Mouse (Mus musculus) urinary bladder, postnatal 14 days (tissue): Measurements from ENCODE around the gene Mylip.

Experiments used
- DNase-seq: peaks from one replicate; pipeline ENCODE4 v3.0.0; 2021; ENCODE audit warnings: low spot score

The Mylip gene

GRCm38 (mm10) chr13:45429239-45429638 lies 39.7 kb downstream of the Mylip start:
- no peak for DNase-seq

- DNase-seq: no peak
These were observed 47.6 kb downstream of the Mylip start for GRCm38 (mm10) chr13:45437134-45437533.

- DNase-seq: no peak
These were observed 49.3 kb downstream of the Mylip start for GRCm38 (mm10) chr13:45438853-45439252.

DNA sequence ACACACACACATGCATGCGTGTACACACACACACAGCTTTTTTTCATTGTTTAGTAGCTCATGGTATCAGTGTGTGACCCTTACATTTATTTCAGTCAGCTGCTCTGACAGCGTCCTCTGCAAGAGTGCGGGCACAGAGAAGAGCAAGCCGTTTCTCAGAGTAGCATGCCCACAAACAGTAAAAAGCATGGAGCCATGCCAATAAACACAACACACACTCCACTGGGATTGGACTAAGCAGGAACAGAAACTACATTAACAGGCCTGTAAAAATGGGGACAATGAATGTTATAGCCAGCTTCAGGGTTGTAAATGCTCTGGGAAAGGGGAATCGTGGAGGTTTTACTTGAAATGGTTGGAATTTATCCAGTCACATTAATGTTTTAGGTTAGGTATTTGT lies 50.7 kb downstream of the Mylip start:
- no peak for DNase-seq

DNA sequence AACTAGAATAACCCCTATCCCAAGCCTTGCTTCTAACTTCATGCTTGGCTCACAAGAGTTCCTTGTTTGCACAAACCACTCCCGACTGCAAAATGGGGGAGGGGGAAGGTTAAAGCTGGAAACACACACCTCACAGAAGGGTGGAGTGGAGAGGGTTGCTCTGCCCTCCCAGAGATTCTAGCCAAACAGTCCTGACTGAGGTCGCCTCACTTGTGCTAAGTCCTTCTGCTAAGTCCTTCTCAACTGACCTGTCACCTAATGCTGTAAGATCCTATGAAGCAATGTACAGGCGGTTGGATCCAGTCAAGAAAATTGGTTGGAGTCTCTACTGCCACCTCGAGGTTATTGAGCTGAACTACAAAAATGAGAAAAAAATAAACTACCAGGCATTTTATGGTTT lies 52.9 kb downstream of the Mylip start:
- peak; percentile 35 for DNase-seq

DNA sequence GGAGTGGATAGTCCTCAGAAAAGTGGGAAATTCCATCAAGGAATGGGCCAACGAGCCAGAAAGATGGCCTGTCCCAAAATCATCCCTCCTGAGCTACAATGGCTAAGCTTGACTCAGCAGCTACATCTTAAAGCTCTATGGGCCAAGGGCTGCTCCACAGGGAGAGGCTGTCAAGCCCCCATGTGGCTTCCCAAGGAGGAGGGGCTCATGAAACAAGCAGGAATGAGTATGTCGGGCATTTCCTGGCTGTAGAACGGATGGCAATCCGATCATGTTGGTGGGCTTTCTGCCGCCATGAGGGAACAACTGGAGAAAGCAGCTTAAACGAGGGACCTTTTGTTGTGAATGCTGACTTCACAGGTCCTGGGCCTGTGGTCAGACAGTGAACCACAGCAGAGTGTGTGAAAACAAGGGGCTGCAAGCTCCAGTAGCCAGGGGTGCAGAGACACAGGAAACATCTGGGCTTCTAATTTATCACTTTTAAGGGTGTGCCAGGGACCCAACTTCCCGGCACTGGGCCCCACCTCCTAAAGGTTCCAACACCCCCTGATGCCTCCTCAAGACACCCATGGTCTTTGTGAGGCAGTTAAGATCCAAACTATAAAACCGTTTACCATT lies 53.5 kb downstream of the Mylip start:
- no peak for DNase-seq

DNA sequence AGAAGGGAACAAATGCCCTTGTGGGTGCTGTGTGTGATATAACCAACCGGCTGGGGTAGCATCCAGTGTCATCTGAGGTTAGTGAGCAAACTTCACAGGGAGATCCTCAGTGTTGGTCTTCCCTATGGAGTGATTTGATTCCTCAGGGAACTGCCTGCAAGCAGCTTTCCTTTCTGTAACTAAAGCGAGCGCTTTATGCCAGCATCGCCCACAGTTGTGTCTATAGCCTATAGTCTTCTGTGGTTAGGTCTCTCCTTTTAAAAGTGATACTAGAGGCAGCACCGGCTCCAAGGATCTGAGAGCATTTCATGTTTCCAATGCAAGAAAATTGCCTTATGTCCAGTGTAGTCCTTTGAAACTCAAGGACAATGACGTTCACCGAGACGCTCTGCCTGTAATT lies 54.7 kb downstream of the Mylip start:
- no peak for DNase-seq

GRCm38 (mm10) chr13:45444652-45445051 lies 55.1 kb downstream of the Mylip start:
- DNase-seq: no peak

DNA sequence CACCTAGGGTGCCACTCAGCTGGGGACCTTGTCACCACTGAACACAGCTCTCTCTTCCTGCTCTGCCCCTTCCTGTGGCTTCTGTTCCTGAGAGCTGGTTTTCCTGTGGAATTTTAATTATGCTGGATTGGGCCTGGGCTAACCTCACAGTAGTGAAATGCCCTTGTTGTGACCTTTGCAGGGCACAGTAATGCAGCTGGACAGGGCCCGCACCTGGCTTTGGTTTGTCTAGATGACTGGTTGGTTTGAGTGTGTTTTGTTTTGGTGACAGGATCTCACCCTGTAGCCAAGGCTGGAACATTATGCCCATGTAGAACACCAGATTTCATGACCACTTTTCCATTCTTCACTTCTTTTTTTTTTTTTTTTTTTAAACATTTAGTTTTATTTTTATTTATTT lies 57.1 kb downstream of the Mylip start:
- DNase-seq: no peak

DNA sequence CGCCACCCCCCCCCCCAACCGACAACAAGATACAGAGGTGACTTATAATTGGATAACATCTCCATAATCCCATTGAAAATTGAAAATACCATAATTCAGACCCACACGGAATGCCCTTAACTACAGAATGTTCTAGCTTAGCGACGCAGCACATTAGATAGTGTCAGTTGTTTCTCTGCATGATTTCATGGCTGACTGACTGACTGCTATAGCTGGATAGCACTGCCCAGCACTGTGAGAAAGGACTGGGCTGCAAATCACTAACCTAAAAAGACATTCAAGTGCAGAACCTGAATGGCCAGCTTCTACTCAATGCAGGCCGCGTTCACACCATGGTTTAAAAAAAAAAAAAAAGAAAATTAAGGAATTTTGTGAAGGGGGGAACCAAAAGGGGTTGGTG lies 62.9 kb downstream of the Mylip start:
- no peak for DNase-seq

GRCm38 (mm10) chr13:45453033-45453432 lies 63.5 kb downstream of the Mylip start:
- DNase-seq: no peak

DNA sequence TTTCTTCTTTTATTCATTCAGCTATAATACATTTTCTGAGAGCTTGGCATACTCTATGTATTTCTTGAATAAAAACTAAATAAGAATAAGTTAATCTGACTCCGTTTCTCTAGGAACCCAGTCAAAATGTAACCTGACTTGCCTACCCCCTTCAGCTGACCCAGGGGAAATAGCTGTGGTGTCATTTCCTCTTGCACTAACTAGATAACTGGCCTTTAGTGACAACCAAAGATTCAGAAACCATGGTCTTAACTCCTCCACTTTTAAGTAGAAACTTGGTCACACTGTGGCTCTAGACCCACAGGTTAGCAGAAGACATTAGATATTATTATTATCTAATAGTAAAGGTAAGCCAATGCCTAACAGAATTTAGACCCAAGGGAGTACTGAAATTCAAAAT lies 64.5 kb downstream of the Mylip start:
- DNase-seq: no peak

DNA sequence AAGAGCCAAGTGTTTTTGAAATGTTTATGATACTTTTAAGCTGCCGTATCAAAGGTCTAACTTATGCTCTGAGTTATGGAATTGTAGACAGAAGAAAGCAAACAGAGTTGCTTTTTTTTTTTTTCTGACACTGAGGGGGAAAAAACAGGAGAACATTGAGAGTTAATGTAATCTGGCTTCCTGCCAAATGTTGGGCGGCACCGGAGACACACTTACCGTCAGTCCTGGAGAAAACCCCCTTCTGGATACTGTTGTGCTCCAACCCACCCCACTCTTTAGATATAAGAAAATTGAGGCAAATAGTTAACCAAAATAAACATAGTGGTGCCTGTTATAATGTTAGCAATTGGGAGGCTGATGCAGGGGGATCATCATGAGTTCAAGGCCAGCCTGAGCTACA lies 65.1 kb downstream of the Mylip start:
- no peak for DNase-seq

DNA sequence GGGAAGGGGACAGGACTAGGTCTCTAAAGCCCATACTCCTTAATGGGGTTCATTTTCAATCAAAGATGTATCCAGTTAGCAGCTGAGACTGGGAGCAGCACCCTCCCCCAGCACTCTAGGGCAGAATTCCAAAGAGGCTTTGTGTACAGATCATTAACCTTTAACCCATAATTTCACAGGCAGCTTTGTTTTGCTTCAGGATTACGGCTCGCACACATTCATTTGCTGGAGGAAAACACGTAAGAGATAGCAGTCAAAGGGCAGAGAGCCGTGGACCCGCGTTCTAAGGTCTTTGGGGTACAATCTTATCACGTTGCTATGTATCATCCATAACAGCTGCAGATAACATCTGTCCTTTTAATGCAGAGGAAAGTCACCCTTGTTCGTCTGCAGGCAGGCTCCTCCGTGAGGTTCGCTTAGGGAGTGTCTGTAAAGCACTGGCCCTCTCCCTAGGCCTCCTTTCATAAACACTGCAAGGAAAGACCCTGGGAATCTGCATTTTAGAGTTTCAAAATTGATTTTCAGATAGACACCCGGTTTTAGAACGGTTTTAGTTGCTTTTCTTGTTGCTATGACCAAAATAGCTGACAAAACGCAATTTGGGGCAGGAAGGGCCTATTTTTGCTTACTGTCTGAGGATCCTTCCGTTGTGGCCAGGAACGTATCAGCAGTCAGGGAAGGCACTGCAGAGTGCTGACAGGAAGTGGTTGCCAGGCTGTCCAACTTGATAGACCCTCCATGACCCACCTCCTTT lies 65.7 kb downstream of the Mylip start:
- DNase-seq: no peak

DNA sequence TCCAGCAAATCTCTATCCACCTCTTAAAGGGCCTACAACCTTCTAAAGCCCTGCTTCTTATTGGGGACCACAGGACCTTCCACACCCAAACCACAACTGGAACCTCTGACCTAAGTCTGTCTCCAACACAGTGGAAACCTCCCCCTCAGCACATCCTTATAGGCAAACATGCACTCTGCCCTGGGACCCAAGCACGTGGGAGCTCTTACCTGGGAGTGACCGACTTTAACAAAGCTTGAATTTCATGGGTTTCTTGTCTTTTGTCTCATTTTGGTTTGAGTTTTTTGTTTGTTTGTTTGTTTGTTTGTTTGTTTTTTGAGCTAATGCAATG lies 66.3 kb downstream of the Mylip start:
- DNase-seq: no peak

GRCm38 (mm10) chr13:45457459-45457858 lies 67.9 kb downstream of the Mylip start:
- DNase-seq: no peak

DNA sequence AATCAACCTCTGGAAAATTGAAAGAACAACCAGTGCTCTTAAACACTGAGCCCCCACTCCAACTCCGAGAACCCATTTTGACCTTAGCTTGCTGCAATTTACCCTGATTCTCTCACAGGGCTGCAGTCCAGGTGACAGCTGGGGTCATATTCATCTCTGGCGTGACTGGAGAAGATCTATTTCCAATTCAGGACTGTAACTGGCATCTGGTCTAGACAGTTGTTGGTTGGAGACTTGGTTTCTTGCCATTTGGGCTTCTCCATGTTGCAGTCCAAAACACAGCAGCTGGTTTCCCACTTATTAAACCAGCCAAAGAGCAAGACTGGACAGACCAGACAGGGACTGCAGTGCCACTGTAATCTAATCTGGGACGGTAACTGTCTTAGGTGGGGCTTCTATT lies 70.6 kb downstream of the Mylip start:
- no peak for DNase-seq

DNA sequence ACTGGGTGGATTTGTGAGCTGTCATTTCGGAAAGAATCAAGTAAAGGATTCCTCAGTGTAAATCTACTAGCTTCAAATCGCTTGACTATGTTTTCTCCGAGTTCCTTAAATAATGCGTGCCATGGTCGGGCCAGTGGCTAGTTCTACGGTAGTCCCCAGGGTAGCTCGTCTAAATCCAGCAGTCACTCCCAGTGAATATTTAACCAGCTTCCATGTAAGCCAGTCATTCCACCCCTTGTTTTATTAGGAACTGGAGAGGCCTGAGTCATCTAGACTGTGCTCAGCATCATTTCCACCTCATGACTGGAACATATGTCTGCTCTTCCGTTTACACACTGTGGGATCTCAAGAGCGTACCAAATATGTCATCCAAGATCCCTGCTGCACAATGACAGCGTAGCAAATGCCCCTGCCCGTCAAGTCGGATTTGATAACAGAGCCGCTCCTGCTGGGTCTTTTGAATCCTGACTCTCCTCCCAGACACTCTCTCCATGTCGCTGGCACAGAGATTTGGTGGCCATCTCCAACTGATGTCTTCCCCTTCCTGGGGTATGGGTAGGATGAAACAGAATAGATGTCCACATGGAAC lies 71.9 kb downstream of the Mylip start:
- no peak for DNase-seq
